Mouse (Mus musculus) adrenal gland, adult 8-10 months (tissue): ENCODE data around the gene Marc1. TPM values are rescaled to one million over a fixed set of nuclear protein-coding genes. Genes with fewer than 3 reads are reported as not detected.
A peak's percentile ranks its signal among the peaks of the same experiment; 100 is the strongest.

Experiments
- DNase-seq: peaks from one replicate; pipeline ENCODE4 v3.0.0; 2022
- total RNA-seq, 4 experiments: library from RNA; stranded (reverse); gene quantifications; 2 replicates each; pipeline ENCODE4 v1.2.4; 2022

Marc1 gene
- total RNA-seq, 4 experiments from 2014 or later, result 0.68 to 3.5 (median 1.6) TPM

DNA sequence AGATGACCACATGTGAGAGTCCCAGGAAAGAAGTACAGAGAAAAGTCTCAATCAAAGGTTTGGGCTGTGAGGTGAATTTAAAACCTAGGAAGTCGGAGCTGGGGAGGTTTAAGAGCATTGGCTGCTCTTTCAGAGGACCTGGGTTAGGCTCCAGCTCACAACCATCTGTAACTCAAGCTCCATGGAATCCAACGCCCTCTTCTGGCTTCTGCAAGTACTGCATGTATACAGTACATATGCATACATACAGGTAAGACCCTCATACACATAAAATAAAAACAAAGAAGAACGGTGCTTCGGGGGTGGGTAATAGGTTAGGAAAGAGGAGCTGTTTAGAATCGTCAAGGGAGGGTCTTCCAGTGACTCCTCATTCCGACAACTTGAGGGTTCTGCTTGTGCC lies 6.7 kb upstream of the Marc1 start:
- DNase-seq, result no peak

DNA sequence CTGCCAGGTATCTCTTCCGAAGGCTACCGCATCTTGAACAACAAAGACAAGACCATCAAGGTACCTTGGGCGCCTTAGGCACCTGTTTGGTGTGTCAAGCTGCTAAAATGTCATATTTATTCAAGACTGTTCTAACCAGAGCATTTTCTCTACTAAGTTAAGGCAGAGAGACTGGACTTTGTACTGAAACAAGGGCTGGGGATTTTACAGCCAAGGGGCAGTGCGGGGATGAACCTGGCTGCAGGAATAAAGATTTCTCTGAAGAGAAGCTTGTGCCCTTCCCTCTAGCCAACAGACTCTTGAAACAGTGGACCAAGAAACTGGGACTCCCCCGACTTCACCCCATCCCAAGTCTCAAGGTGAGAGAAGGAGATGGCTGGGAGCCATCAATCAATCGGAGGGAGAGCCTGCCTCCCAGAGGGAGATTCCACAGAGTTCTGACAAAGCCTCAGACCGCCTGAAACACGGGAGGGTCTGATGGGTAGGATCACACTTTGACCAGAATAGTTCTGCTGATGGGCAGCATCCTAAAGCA lies 670 bp upstream of the Marc1 start:
- no peak for DNase-seq

DNA sequence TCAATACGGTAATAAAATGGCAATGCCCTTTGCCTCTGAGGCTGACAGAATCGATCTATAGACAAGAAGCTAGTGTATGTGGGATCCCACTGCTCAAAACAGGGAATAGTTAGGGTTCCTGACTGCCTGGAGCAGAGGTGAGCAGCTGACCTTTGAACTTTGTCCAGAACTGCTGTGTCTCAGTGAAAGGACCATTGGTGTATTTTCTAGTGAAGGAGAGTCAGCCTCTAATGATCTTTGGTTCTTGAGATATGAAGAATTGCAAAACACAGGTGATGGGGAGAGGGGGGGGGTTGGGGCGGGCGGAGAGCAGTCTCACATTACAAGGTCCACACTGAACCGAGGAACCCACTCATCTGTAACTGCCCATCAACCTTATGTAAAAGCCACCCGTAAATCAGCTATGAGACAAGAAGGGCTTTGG lies 1.5 kb downstream of the Marc1 start:
- DNase-seq, result no peak

DNA sequence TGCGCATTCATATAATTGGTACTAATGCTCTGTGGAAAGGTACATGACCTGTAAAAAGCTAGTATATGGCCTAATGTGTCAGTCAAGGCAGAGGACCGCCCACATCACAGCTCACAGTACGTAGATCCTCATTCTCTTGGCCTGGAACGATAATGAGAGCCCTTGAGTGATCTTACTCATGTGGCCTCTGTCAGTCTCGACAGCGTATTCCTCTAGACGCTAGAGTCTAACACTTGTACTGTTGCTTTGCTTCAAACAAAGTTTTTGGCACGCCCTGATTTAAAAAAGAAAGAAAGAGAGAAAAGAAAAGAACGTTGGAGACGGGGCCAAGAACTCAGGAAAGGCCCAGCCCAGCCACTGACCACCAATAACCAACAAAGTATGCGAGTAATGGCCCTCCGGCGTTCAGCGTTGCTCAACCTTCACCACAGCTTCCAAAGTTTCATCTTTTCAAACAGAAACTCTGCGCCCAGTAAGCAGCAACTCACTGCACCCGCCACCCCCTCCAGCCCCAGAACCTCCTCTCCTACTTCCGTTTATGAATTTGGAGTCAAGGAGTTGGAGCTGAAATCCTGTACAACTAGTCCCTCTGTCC lies 2.6 kb downstream of the Marc1 start:
- DNase-seq, result no peak

DNA sequence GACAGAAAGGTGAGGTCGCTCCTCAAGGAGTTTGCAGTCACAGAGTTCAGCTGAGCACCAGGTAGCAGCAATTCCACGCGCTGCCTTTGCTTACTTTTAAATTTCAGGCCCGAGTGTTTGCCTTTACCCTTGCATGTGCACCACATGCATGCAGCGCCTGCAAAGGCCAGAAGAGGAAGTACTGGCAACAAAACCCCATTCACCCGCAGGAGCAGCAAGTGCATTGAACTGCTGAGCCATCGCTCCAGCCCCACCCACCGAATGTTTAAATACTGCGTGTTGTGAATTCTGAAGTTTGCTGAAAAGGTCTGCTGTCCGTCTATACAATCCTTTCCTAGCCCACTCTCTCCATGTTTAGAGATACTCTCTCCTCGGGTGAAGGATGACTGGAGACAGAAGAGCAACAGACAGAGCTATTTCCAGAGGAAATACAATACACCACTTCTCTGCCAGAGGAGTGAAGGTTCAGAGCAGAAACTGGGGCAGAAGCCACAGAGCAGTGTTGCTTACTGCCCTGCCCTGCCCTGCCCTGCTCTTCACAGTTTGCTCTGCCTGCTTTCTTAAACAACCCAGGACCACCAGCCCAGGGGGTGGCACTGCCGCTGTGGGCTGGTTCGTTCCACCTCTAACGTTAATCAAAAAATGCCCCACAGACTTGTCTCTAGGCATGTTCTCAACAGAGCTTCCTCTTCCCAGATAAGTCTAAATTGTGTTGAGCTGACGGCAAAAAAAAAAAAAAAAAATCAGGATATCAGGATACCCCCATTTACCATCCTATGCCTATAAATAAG lies 3.3 kb downstream of the Marc1 start:
- no peak for DNase-seq

DNA sequence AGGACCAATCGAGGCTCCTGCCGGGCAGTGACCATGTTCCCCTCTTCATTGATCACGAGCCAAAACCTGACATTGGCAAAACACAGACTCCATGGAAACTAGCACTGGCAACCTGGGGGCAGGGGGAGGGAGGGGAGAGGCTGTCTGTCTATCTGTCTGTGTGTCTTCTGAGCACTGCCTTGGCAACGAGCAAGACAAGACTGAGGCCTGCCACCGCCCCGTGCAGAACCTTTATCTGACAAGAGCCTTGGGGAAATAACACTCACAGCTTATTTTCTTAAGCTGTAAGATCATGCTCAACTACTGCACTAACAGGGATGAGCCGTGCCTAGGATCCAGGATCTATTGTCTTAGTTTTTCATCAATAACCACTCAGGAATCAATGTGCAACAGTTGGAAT lies 4.0 kb downstream of the Marc1 start:
- no peak for DNase-seq

DNA sequence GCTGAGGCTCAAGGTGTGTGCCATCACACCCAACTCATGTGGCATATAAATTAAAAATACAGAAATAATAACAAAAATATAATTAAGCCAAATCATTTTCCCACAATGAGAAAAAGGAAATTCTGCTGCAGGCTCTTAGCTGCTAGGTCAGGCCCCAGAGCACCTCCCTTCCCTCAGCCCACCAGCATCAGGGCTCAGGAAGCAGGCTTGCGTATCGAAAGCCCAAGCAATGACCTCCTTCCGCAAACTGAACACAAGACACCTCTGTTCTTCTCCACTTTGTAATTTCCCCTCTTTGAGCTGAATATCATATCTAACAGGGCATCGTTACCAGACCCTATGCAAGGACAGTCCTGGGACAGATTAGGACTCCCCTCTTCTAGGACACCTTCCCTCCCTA lies 5.4 kb downstream of the Marc1 start:
- no peak for DNase-seq

DNA sequence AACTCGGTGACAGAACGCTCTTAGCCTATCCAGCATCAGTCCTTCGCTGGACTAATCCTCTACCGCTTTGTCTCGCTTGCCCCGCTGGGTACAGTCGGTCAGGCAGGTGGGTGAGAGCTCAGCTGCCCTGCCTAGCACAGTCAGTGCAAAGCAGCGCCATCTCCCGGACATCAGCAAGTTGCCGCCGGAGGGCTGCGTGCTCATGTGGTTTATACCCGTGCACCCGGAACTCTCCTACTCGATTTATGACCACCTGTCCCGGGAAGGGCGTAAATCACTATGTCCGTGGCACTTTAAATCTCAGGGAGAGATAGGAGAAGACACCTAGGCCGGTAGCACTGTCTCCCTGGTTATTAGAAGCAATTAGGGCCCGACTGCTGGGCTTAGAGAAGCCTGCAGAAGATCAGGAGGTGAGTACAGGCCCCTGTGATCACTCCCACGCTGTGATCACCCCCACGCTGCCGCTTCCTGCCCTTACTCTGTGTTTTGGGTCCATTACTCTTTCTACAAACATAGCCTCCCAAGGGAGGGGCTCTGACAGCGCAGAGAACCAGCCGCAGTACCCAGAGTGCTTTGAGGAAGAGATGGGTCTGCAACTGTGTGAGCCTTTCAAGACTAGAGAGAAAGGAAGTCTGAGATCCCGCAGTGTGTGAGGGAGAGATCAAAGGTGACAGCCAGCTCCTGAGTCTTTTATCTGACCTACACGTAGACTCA lies 17.8 kb downstream of the Marc1 start:
- peak; percentile 23 for DNase-seq

DNA sequence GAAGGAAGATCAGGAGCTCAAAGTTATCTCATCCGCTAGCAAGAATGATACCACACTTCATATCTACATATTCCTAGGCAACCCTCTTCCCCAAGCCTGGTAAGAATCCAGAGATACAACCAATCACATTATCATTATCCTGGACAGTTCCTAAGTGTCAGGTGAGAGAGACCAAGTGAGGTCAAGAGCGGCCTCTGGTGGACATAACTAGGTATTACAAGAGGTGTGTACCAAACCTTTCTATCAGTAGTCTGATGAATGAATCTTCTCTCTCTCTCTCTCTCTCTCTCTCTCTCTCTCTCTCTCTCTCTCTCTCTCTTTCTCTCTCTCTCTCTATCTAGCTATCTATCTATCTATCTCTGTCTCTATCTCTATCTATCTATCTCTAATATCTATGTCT lies 20.0 kb downstream of the Marc1 start:
- no peak for DNase-seq

DNA sequence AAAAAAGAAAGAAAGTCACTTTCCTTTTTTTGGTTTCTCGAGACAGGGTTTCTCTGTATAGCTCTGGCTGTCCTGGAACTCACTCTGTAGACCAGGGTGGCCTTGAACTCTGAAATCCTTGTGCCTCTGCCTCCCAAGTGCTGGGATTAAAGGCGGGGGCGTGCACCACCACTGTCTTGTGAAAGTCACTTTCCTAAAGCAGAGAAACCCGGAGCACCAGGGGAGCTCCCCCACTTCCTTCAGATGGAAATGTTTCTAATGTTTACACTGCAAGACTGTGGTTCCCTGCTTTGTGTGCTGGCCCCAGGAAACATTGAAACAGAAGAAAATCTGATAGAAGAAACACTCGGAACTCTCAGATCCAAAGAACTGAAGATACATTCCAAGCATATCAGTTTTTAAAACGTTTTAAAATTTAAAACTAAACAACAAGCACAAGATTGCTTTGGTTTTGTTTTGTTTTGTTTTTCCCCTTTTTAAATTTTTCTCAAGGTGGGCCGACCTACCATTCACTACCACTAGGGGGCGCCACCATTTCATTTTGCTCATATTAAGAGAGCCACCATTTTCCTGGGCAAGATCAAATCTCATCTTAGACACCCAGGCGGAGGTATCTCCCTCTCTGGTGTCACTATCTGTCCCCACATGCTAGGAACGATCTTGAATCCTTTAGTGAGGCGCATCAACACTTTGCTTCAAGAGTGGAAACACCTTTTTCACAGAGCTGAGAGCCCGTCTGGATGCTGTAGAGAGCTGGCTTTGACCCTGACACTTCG lies 24.5 kb downstream of the Marc1 start:
- DNase-seq, result no peak

DNA sequence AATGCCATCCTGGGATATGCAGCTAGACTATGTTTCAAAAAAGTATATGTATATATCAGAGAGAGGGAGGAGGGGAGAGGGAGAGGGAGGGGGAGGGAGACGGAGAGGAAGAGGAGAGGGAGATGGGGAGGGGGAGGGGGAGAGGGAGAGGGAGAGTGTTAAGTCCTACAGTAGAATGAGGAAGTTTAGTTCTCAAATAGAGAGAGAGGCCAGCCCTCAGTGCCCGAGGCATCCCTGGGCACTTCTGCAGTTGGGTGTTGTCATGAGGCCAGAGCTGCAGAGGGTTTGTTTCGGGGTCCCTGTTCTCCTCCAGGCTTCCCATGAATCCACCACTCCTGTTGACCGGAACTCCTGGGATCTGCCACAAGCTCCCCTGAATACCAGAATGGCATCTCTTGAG lies 27.5 kb downstream of the Marc1 start:
- no peak for DNase-seq

DNA sequence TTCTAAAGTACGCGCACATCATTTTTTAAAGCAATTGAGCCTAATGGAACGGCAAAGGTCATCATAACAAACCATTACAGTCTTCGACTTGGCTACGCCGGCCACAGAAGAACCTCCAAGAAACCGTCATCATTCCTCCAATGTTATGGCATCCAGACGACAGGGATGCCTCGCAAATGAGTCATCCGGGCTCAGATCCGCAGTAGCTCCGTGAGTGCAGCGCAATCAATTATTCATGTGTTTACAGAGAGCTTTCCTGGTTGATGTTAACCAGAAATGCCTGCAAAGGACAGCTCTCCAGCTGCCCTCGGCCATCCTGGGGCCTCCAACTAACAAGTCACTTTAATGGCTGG lies 29.0 kb downstream of the Marc1 start:
- DNase-seq, result peak; percentile 18

DNA sequence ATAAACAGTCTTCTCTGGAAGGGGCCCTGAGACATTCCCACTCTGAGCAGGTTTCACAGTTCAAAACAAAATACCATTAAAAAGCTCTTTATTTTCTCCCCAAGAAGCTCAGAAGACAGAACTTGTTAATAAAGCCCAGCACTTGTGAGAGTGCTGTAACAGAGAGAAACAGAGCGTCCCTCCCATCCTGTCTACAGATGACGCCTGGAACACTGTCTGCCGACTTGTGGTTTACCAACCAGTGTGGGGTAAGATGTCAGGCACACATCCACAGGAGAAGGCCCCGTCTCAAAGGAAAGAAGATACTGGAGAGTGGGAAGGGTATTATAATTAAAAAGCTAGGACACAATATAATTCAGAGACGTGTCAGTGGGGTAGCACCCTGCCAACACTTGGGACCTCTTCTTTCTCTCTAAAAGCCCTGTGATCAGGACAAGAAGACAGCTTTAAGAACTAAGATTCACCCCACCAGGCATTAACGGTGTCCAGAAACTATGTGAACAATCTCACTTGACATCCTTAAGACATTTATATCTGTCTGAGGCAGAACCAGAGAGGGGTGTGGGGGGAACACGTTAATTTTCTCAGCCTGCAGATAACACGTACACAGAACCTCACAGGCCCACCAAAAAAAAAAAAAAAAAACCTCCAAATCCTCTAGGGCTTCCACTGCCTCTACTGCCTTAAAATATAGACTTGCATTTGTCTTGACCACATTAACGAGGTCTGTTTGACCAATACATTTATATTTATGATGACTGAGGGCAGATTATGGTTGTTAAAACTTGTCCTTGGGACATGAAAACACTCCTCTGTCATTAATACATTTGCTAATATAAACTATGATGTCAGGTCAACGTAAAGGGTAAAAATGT lies 29.6 kb downstream of the Marc1 start:
- DNase-seq, result no peak

DNA sequence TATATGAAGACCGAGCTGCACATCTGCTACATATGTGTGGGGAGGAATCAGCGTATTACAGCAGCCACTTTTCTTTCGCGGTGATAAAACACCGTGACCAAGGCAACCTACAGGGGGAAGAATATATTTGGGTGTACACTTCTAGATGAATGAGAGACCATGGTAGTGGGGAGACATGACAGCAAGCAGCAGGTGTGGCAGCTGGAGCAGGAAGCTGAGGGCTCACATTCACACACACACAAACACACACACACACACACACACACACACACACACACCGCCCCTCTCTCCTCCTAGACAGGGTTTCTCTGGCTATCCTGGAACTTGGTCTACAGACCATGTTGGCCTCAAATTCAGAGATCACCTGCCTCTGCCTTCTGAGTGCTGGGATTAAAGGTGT lies 33.0 kb downstream of the Marc1 start:
- no peak for DNase-seq

DNA sequence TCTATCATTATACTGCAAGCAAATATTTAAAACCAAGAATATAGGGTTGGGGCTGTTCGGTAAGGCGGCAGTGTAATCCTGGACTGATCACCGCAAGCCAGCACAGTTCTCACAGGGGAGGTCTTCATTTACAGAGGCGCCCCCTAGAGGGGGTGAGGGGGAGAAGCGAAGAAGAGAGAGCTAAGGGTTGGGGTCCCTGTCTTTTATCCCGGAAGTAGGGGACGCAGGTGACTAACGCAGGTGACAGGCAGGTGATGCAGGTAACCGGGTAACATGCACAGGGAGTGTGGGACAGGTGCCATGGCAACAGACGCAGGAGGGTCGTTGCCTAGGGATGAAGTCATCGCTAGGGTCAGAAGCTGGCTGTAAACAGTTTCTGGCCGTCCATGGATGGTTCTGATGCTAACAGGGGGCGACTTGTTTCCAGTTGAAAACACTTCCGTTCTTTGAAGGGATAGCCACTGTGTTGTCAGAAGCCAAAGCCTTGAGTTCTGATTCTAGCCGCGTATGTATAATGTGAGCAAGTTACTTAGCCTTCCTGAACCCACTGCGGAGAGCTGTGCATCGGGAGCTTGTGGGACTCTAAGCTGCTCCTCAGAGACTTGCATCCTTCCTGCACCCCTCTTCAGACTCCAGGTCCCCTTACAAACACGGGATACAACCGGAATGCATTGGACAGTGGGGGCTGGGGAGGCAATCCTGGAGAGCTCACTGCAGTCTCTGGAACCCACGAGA lies 33.9 kb downstream of the Marc1 start:
- no peak for DNase-seq

DNA sequence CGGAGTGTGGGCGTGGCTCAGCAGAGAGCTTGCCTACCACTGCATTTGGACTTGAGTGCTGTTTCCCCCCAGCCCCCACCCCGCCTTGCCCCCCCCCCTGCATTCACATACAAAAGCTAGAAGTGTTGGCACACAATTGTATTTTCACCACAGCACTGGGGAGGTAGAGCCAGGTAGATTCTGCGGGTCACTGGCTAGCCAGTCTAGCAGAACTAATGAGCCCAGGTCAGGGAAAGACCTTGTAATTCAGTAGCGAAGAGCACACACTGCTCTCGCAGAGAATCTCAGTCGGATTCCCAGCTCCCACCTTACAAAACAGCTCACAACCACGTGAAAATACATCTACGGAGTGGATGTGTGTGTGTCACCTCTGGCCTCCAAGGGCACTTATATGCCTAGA lies 35.8 kb downstream of the Marc1 start:
- no peak for DNase-seq

DNA sequence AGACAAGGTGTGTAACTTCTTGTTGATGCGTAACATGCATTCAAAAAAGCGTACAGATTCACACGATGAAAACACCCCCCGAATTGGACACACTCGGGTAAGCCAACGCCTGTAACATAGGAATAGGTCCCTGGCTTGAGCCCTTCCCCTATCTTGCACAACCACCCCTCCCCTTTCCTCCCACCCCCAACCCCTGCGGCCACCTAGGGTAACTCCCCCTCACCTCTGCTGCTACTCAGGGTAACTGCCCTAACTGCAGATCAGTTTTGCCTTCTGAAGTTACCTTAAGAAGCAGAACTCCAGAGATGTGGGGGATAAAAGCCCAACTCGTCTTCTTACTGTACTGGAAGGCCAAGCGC lies 39.2 kb downstream of the Marc1 start:
- DNase-seq, result no peak

DNA sequence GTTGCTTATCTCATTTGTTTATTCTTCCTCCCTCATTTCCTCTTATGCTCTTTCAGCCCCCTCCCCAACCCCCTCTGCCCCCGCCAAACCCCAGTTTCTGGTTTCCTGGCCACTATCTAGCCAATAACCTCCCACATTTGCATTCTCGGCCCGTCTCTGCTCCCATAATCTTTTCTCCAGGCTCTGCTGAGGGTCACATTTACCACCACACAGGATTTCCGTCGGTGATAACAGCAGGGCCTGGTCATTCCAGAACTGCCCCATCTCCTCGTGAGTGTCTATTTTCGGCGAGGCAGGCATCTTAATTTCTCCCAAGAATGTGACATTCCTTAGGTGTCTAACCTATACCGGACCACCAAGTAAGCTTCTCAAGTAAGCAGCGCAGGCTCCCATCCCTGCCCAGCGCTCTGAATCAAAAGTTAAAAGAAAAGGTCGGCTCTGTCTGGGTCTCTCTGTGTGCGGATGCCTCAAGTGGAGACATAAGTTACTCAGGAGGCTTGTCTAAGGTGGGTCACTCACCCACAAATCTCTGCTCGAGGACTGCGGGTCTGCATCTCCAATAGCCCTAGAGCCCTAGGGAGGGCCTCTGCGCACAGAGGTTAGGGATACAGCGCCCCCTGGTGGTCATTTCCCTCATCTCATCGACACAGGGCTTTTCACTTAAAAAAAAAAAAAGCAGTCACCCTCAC lies 39.8 kb downstream of the Marc1 start:
- DNase-seq, result peak; percentile 38

DNA sequence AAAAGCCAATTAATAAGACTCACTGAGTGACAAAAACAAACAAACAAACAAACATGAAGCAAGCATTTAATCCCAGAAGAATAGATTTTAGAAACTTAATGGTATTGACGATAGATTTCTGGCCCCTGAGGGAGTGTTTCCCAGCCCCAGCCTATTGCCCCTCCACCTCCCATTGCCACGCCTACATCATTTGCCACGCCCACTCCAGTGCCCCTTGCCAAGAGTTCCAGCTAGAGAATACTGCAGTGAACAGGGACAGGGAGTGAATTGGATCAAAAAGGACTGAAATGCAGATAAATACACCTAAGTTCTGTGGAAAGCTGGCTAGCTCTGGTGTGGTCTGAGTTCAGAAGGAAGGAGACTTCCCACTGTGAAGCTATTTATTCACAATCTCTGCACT lies 47.2 kb downstream of the Marc1 start:
- DNase-seq, result no peak

DNA sequence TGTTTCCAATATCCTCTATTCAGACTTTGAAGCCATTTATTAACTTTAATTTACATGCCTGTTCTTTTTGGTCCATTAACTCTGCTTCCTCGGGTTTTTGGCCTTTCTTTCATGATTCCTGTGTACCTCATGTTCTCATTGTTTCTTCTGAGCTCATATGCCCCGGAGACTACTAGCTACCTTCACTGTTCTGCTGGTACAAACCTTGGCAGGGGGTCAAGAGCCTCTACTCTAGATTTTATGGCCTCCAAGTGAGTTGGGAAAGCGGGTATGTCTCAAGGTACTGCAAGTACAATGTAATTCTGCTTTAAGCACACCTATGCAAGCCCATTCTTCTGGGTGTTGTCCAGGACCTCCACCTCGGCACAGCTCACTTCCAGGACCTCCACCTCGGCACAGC lies 48.2 kb downstream of the Marc1 start:
- DNase-seq, result no peak

DNA sequence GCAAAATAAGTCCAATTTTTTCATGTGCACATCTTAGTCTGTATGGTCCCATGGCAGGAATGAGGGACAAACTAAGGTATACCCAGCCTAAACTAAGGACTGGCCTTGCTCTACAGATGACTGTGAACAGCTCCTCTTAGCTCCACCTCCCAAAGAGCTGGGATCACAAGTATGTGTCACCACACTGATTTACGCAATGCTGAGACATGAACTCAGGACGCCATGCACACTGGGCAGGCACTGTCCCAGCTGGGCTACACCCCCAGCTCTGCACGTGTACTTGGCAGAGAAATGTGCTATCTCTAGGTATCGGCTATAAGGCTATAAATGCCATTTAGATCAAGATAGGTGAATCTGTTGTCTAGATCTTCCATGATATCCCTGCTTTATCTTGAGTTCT lies 49.1 kb downstream of the Marc1 start:
- DNase-seq, result no peak
